Mouse (Mus musculus) G1E (cell line): ENCODE results near the gene Zfp362. TPM values are rescaled to one million over a fixed set of nuclear protein-coding genes. Genes with fewer than 3 reads are reported as not detected.

Experiments used
- ATAC-seq: 2 replicates; pipeline ENCODE4 v1.8.0; 2016; ENCODE audit warnings: mild to moderate bottlenecking; ENCODE audit not compliant: insufficient number of reproducible peaks, poor library complexity, low FRiP score, severe bottlenecking; ENCODE audit errors: extremely low read depth
- DNase-seq: peaks from one replicate; pipeline ENCODE4 v3.0.0; 2012; ENCODE audit warnings: low spot score
- H3K27me3 ChIP-seq: 2 replicates; pipeline ENCODE4 v1.6.1; 2012; ENCODE audit warnings: mild to moderate bottlenecking, low read length, inconsistent platforms; ENCODE audit not compliant: insufficient read depth
- H3K36me3 ChIP-seq: replicated peaks from 2 replicates; pipeline ENCODE3; 2012; ENCODE audit warnings: mild to moderate bottlenecking, inconsistent platforms
- H3K4me1 ChIP-seq: 2 replicates; pipeline ENCODE4 v1.6.1; 2012; ENCODE audit warnings: low read depth, low read length, inconsistent platforms, mixed read lengths; ENCODE audit not compliant: insufficient read depth
- H3K4me3 ChIP-seq: 2 replicates; pipeline ENCODE4 v1.5.1; 2012; ENCODE audit warnings: low read depth, mild to moderate bottlenecking, inconsistent platforms, low read length, moderate library complexity, mixed read lengths
- H3K9me3 ChIP-seq: replicated peaks from 2 replicates; pipeline ENCODE4 v1.6.1; 2012; ENCODE audit warnings: inconsistent platforms
- CTCF ChIP-seq: IDR thresholded peaks from 2 replicates; pipeline ENCODE4 v1.5.1; 2012; ENCODE audit warnings: low read depth, low read length, inconsistent platforms, mixed read lengths
- GATA1 ChIP-seq: IDR thresholded peaks from 2 replicates; pipeline ENCODE4 v1.6.1; 2012; ENCODE audit warnings: borderline replicate concordance, low read length, inconsistent platforms, mixed read lengths
- GATA2 ChIP-seq: IDR thresholded peaks from 2 replicates; pipeline ENCODE4 v1.6.1; 2012; ENCODE audit warnings: low read depth, low read length, inconsistent platforms, borderline replicate concordance
- POLR2AphosphoS5 ChIP-seq: IDR thresholded peaks from 2 replicates; pipeline ENCODE4 v1.6.1; 2012; ENCODE audit warnings: low read depth, low read length, inconsistent platforms; ENCODE audit not compliant: insufficient replicate concordance
- TAL1 ChIP-seq: conservative IDR thresholded peaks from 2 replicates; pipeline ENCODE4 v1.6.1; 2012; ENCODE audit warnings: low read depth, low read length, inconsistent platforms, mixed read lengths
- polyA plus RNA-seq: library from polyadenylated mRNA; stranded (reverse); fragments of >175 nt; gene quantifications from 2 replicates; pipeline ENCODE4 v1.2.3, GENCODE M21; 2012
- total RNA-seq, 2 experiments: library from RNA; stranded (forward) in 1 of 2; stranded (reverse) in 1 of 2; fragments of 200-1000 nt in 1 of 2; fragments of >200 nt in 1 of 2; fragmentation: Nextera tagmentation in 1 of 2; gene quantifications; 2 replicates each; pipeline ENCODE4 v1.2.3; 2014 to 2017

The Zfp362 gene
- total and polyA plus RNA-seq, 3 experiments: 2.2 to 73.8 (median 26.6) TPM

GRCm38 (mm10) chr4:128743031-128743626 is 62.7 kb downstream of the Zfp362 start:
- Histone ChIP-seq H3K36me3 (peaks cover 75% of the 10 kb centered on the region), H3K4me1 (no peaks in the 10 kb centered on the region; the same call in 1 of the 2 replicates)
- DNase-seq: no peak

GRCm38 (mm10) chr4:128742379-128742970 is 63.4 kb downstream of the Zfp362 start:
- Histone ChIP-seq H3K27me3 (no peaks in the 10 kb centered on the region), H3K4me1 (peaks cover 3% of the 10 kb centered on the region; the same call in 1 of the 2 replicates), H3K9me3 (no peaks in the 10 kb centered on the region), H3K4me3 (no peak overlapping the region), H3K36me3 (peaks cover 75% of the 10 kb centered on the region)
- ATAC-seq (no peak), DNase-seq (no peak)
- TF ChIP-seq GATA1 (no peak), CTCF (no peak), TAL1 (no peak), GATA2 (no peak)

More at GRCm38 (mm10) chr4:128743031-128743626, 62.7 kb downstream of the Zfp362 start:
- ATAC-seq: no peak
- TF ChIP-seq POLR2AphosphoS5: no peak
- TF ChIP-seq GATA1: no peak
- TF ChIP-seq TAL1: no peak
- no peak for TF ChIP-seq CTCF
- TF ChIP-seq GATA2: no peak
- Histone ChIP-seq H3K9me3 (no peaks in the 10 kb centered on the region), H3K27me3 (no peaks in the 10 kb centered on the region), H3K4me3 (no peak overlapping the region)

- no peaks in the 10 kb centered on the region for H3K27me3 ChIP-seq
- H3K9me3 ChIP-seq: no peaks in the 10 kb centered on the region
- no peak for DNase-seq
- TF ChIP-seq TAL1 (no peak), POLR2AphosphoS5 (no peak), GATA2 (no peak), CTCF (no peak), GATA1 (no peak)
- no peak for ATAC-seq
- peaks cover 3% of the 10 kb centered on the region; the same call in 1 of the 2 replicates for H3K4me1 ChIP-seq
- H3K4me3 ChIP-seq: no peak overlapping the region
- H3K36me3 ChIP-seq: peaks cover 75% of the 10 kb centered on the region
Measured at GRCm38 (mm10) chr4:128741906-128742305, 63.9 kb downstream of the Zfp362 start.

- ATAC-seq: no peak
- Histone ChIP-seq H3K36me3 (peaks cover 73% of the 10 kb centered on the region), H3K9me3 (no peaks in the 10 kb centered on the region)
Measured at GRCm38 (mm10) chr4:128740878-128741277, 65.0 kb downstream of the Zfp362 start.

GRCm38 (mm10) chr4:128737825-128738610 is 67.8 kb downstream of the Zfp362 start:
- Histone ChIP-seq H3K4me3 (no peak overlapping the region), H3K9me3 (no peaks in the 10 kb centered on the region), H3K27me3 (no peaks in the 10 kb centered on the region), H3K4me1 (peaks cover 26% of the 10 kb centered on the region), H3K36me3 (peaks cover 73% of the 10 kb centered on the region)
- no peak for ATAC-seq
- TF ChIP-seq POLR2AphosphoS5 (no peak), GATA2 (no peak), TAL1 (no peak), GATA1 (no peak), CTCF (no peak)
- no peak for DNase-seq

More at GRCm38 (mm10) chr4:128740878-128741277, 65.0 kb downstream of the Zfp362 start:
- Histone ChIP-seq H3K4me1 (peaks cover 3% of the 10 kb centered on the region; the same call in 1 of the 2 replicates), H3K27me3 (no peaks in the 10 kb centered on the region), H3K4me3 (no peak overlapping the region)
- DNase-seq: no peak
- TF ChIP-seq GATA2: no peak
- no peak for TF ChIP-seq CTCF
- TF ChIP-seq GATA1: no peak
- no peak for TF ChIP-seq POLR2AphosphoS5
- no peak for TF ChIP-seq TAL1

GRCm38 (mm10) chr4:128737137-128737589 is 68.7 kb downstream of the Zfp362 start:
- H3K36me3 ChIP-seq: peaks cover 67% of the 10 kb centered on the region
- H3K4me3 ChIP-seq: no peak overlapping the region
- no peak for ATAC-seq
- TF ChIP-seq CTCF (no peak), TAL1 (no peak), GATA2 (no peak), GATA1 (no peak), POLR2AphosphoS5 (no peak)
- H3K4me1 ChIP-seq: peaks cover 26% of the 10 kb centered on the region
- no peaks in the 10 kb centered on the region for H3K9me3 ChIP-seq
- no peak for DNase-seq
- H3K27me3 ChIP-seq: no peaks in the 10 kb centered on the region
